Mouse (Mus musculus): ENCODE data around the gene Rnf217. TPM values are rescaled to one million over a fixed set of nuclear protein-coding genes. Genes with fewer than 3 reads are reported as not detected.

Rnf217 gene
- total and polyA plus RNA-seq, 2 experiments from 2014 or later = 0.70 to 7.9 TPM

- no peaks in the 10 kb centered on the region for H3K36me3 ChIP-seq (replicated peaks; ENCODE audit: control insufficient read depth, insufficient read depth, low read length)
- no peak overlapping the region for H3K4me2 ChIP-seq (ENCODE audit: low read depth, low read length)
- no peaks in the 10 kb centered on the region for H3K9me3 ChIP-seq (replicated peaks; ENCODE audit: control insufficient read depth, low read length)
- no peaks in the 10 kb centered on the region for H3K27me3 ChIP-seq (ENCODE audit: control insufficient read depth, insufficient read depth, low read length)
- no peak overlapping the region for H3K9ac ChIP-seq (replicated peaks; ENCODE audit: low read depth, low read length)
- 97% methylated on average over 1 of the region's 1 CpGs for WGBS
- TF ChIP-seq EP300 (IDR thresholded peaks at IDR 0.05; ENCODE audit: low read depth) = no peak
- TF ChIP-seq CTCF (IDR thresholded peaks at IDR 0.05; ENCODE audit: low read depth) = no peak
- H3K27ac ChIP-seq (ENCODE audit: low read depth) = no peak overlapping the region
- DNase-seq (ENCODE audit: low spot score) (no peak), ATAC-seq (ENCODE audit: insufficient read depth, low read depth) (no peak)
- H3K4me3 ChIP-seq (ENCODE audit: low read depth, low read length) = no peak overlapping the region
- H3K4me1 ChIP-seq (ENCODE audit: control insufficient read depth, insufficient read depth) = no peaks in the 10 kb centered on the region
Observed at GRCm38 (mm10) chr10:31515897-31516296, 93.1 kb downstream of the Rnf217 start.

- no peaks in the 10 kb centered on the region for H3K9me3 ChIP-seq (replicated peaks; ENCODE audit: control insufficient read depth, low read length)
- H3K27ac ChIP-seq (ENCODE audit: low read depth) = no peak overlapping the region
- no peaks in the 10 kb centered on the region for H3K4me1 ChIP-seq (ENCODE audit: control insufficient read depth, insufficient read depth)
- no peak overlapping the region for H3K9ac ChIP-seq (replicated peaks; ENCODE audit: low read depth, low read length)
- no peaks in the 10 kb centered on the region for H3K27me3 ChIP-seq (ENCODE audit: control insufficient read depth, insufficient read depth, low read length)
- 55% methylated on average over 3 of the region's 3 CpGs for WGBS
- H3K36me3 ChIP-seq (replicated peaks; ENCODE audit: control insufficient read depth, insufficient read depth, low read length) = 0 out of 2 replicates have a peak, but pooled peaks cover 5% of the 10 kb centered on the region
- no peak for ATAC-seq (ENCODE audit: insufficient read depth, low read depth)
- no peak for DNase-seq (ENCODE audit: low spot score)
- H3K4me3 ChIP-seq (ENCODE audit: low read depth, low read length) = no peak overlapping the region
- H3K4me2 ChIP-seq (ENCODE audit: low read depth, low read length) = no peak overlapping the region
- no peak for TF ChIP-seq CTCF (IDR thresholded peaks at IDR 0.05; ENCODE audit: low read depth)
- TF ChIP-seq EP300 (IDR thresholded peaks at IDR 0.05; ENCODE audit: low read depth) = no peak
Observed at GRCm38 (mm10) chr10:31504134-31504551, 104.8 kb downstream of the Rnf217 start.

- WGBS = 75% methylated on average over 8 of the region's 8 CpGs
- ATAC-seq (ENCODE audit: insufficient read depth, low read depth) (no peak), DNase-seq (ENCODE audit: low spot score) (no peak)
- no peak overlapping the region for H3K9ac ChIP-seq (replicated peaks; ENCODE audit: low read depth, low read length)
- H3K27ac ChIP-seq (ENCODE audit: low read depth) = no peak overlapping the region
- 0 out of 2 replicates have a peak, but pooled peaks cover 5% of the 10 kb centered on the region for H3K36me3 ChIP-seq (replicated peaks; ENCODE audit: control insufficient read depth, insufficient read depth, low read length)
- H3K27me3 ChIP-seq (ENCODE audit: control insufficient read depth, insufficient read depth, low read length) = no peaks in the 10 kb centered on the region
- no peaks in the 10 kb centered on the region for H3K9me3 ChIP-seq (replicated peaks; ENCODE audit: control insufficient read depth, low read length)
- no peaks in the 10 kb centered on the region for H3K4me1 ChIP-seq (ENCODE audit: control insufficient read depth, insufficient read depth)
- no peak overlapping the region for H3K4me2 ChIP-seq (ENCODE audit: low read depth, low read length)
- TF ChIP-seq CTCF (IDR thresholded peaks at IDR 0.05; ENCODE audit: low read depth) (no peak), EP300 (IDR thresholded peaks at IDR 0.05; ENCODE audit: low read depth) (no peak)
- H3K4me3 ChIP-seq (ENCODE audit: low read depth, low read length) = no peak overlapping the region
Observed at GRCm38 (mm10) chr10:31503542-31504133, 105.3 kb downstream of the Rnf217 start.

GRCm38 (mm10) chr10:31501644-31502043 is 107.3 kb downstream of the Rnf217 start:
- TF ChIP-seq CTCF (IDR thresholded peaks at IDR 0.05; ENCODE audit: low read depth) (no peak), EP300 (IDR thresholded peaks at IDR 0.05; ENCODE audit: low read depth) (no peak)
- WGBS = 66% methylated on average over 5 of the region's 5 CpGs
- Histone ChIP-seq H3K9ac (replicated peaks; ENCODE audit: low read depth, low read length) (no peak overlapping the region), H3K27me3 (ENCODE audit: control insufficient read depth, insufficient read depth, low read length) (no peaks in the 10 kb centered on the region), H3K4me3 (ENCODE audit: low read depth, low read length) (no peak overlapping the region), H3K27ac (ENCODE audit: low read depth) (no peak overlapping the region), H3K36me3 (replicated peaks; ENCODE audit: control insufficient read depth, insufficient read depth, low read length) (0 out of 2 replicates have a peak, but pooled peaks cover 5% of the 10 kb centered on the region), H3K9me3 (replicated peaks; ENCODE audit: control insufficient read depth, low read length) (no peaks in the 10 kb centered on the region), H3K4me1 (ENCODE audit: control insufficient read depth, insufficient read depth) (no peaks in the 10 kb centered on the region), H3K4me2 (ENCODE audit: low read depth, low read length) (no peak overlapping the region)
- no peak; the same call in 1 of the 2 replicates for ATAC-seq (ENCODE audit: insufficient read depth, low read depth)
- DNase-seq (ENCODE audit: low spot score) = peak; percentile 28

- Histone ChIP-seq H3K36me3 (replicated peaks; ENCODE audit: control insufficient read depth, insufficient read depth, low read length) (no peaks in the 10 kb centered on the region), H3K9me3 (replicated peaks; ENCODE audit: control insufficient read depth, low read length) (no peaks in the 10 kb centered on the region), H3K27ac (ENCODE audit: low read depth) (no peak overlapping the region), H3K4me1 (ENCODE audit: control insufficient read depth, insufficient read depth) (no peaks in the 10 kb centered on the region), H3K27me3 (ENCODE audit: control insufficient read depth, insufficient read depth, low read length) (no peaks in the 10 kb centered on the region), H3K4me3 (ENCODE audit: low read depth, low read length) (no peak overlapping the region), H3K4me2 (ENCODE audit: low read depth, low read length) (no peak overlapping the region), H3K9ac (replicated peaks; ENCODE audit: low read depth, low read length) (no peak overlapping the region)
- no peak for TF ChIP-seq CTCF (IDR thresholded peaks at IDR 0.05; ENCODE audit: low read depth)
- no peak for TF ChIP-seq EP300 (IDR thresholded peaks at IDR 0.05; ENCODE audit: low read depth)
- 79% methylated on average over 2 of the region's 2 CpGs for WGBS
- ATAC-seq (ENCODE audit: insufficient read depth, low read depth) (no peak), DNase-seq (ENCODE audit: low spot score) (no peak)
Observed at GRCm38 (mm10) chr10:31496931-31497330, 112.1 kb downstream of the Rnf217 start.

- Histone ChIP-seq H3K36me3 (replicated peaks; ENCODE audit: control insufficient read depth, insufficient read depth, low read length) (no peaks in the 10 kb centered on the region), H3K4me2 (ENCODE audit: low read depth, low read length) (no peak overlapping the region), H3K9me3 (replicated peaks; ENCODE audit: control insufficient read depth, low read length) (no peaks in the 10 kb centered on the region), H3K4me3 (ENCODE audit: low read depth, low read length) (no peak overlapping the region), H3K4me1 (ENCODE audit: control insufficient read depth, insufficient read depth) (no peaks in the 10 kb centered on the region), H3K9ac (replicated peaks; ENCODE audit: low read depth, low read length) (no peak overlapping the region), H3K27me3 (ENCODE audit: control insufficient read depth, insufficient read depth, low read length) (no peaks in the 10 kb centered on the region), H3K27ac (ENCODE audit: low read depth) (no peak overlapping the region)
- TF ChIP-seq CTCF (IDR thresholded peaks at IDR 0.05; ENCODE audit: low read depth) (no peak), EP300 (IDR thresholded peaks at IDR 0.05; ENCODE audit: low read depth) (no peak)
- 79% methylated on average over 3 of the region's 3 CpGs for WGBS
- DNase-seq (ENCODE audit: low spot score) (no peak), ATAC-seq (ENCODE audit: insufficient read depth, low read depth) (no peak)
Observed at GRCm38 (mm10) chr10:31495826-31496225, 113.2 kb downstream of the Rnf217 start.
